Mouse (Mus musculus): ENCODE measurements around the gene Esrp2. TPM values are rescaled to one million over a fixed set of nuclear protein-coding genes. Genes with fewer than 3 reads are reported as not detected.

Gene Esrp2
- total RNA-seq, 2 experiments from 2014 or later: 0.61 to 1.5 TPM

- peak in 1 of 2 experiments; percentile 28 for DNase-seq (ENCODE audit: low spot score in 2 of 2)
Measured at GRCm38 (mm10) chr8:106149025-106149424, 12.3 kb upstream of the Esrp2 start.

DNA sequence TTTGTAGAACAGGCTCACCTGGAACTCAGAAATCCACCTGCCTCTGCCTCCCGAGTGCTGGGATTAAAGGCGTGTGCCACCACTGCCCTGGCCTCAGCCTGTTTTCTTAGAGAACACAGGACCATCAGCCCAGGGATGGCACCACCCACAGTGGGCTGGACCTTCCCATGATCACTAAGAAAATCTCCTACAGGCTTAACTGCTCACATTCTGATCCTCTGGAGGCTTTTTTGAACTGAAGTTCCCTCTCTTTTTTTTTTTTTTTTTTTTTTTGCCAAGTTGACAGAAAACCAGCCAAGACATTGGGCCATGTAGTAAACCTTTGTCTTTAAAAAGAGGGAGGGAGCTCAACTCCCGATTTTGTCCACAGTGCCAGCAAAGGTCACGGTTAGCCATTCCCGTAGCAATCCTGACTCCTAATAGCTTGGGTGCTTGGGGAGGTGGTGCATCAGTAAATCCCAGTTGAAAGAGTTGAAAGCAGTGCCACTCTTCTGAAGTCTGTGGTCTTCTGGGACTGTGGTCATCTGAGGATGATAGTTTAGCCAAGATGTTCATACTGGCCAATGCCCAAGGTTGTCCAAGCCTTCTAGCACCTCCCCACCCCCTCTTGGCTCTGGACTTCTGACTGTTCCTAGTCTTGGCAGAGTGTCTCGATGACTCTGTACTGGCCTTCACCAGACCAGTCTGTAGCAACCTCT is 11.2 kb upstream of the Esrp2 start:
- peak; percentile 45 to 52 for DNase-seq (ENCODE audit: low spot score in 2 of 2)

- DNase-seq (ENCODE audit: low spot score in 2 of 2): no peak
Measured at GRCm38 (mm10) chr8:106146014-106146413, 9.2 kb upstream of the Esrp2 start.

DNA sequence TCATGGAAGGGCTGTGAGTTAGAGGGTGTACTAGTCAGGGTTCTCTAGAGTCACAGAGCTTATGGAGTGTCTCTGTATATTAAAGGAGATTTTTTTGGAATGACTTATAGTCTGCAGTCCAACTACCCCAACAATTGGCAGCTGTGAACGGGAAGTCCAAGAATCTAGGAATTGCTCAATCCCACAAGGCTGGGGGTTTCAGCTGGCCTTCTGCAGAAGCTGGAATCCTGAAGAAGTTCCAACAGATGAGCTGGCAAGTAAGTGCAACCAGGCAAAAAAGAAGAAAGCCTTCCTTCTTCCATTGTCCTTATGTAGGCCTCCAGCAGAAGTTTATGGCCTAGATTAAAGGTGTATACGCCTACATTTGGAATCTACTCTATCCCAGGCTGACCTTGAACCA is 8.6 kb upstream of the Esrp2 start:
- DNase-seq (ENCODE audit: low spot score in 2 of 2): peak in 1 of 2 experiments; percentile 18

DNA sequence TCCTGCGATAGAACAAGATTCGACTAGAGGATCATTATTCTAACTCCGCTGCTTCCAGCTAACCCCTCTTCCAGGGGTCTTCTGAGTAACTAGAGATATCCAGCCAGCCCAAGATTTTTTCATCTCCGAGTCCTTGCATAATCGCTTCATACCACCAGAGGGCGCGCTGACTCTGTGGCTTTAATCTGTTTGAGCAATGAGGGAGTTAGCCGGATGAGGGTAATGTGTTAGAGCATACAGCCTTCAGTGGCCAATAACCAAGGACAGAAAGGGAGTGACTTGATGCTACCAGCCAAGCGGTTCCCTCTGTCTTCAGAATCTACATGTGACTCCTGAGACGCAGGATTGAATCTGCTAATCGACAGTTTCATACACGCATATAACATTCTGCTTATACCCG is 4.0 kb upstream of the Esrp2 start:
- DNase-seq (ENCODE audit: low spot score in 2 of 2): peak; percentile 84 to 87

GRCm38 (mm10) chr8:106140191-106140590 is 3.4 kb upstream of the Esrp2 start:
- no peak for DNase-seq (ENCODE audit: low spot score in 2 of 2)

- peak in 1 of 2 experiments; percentile 23 for DNase-seq (ENCODE audit: low spot score in 2 of 2)
Measured at GRCm38 (mm10) chr8:106138616-106139015, 1.8 kb upstream of the Esrp2 start.

- DNase-seq (ENCODE audit: low spot score in 2 of 2): peak; percentile 70 to 75
Measured at GRCm38 (mm10) chr8:106137906-106138477, 1.2 kb upstream of the Esrp2 start.

DNA sequence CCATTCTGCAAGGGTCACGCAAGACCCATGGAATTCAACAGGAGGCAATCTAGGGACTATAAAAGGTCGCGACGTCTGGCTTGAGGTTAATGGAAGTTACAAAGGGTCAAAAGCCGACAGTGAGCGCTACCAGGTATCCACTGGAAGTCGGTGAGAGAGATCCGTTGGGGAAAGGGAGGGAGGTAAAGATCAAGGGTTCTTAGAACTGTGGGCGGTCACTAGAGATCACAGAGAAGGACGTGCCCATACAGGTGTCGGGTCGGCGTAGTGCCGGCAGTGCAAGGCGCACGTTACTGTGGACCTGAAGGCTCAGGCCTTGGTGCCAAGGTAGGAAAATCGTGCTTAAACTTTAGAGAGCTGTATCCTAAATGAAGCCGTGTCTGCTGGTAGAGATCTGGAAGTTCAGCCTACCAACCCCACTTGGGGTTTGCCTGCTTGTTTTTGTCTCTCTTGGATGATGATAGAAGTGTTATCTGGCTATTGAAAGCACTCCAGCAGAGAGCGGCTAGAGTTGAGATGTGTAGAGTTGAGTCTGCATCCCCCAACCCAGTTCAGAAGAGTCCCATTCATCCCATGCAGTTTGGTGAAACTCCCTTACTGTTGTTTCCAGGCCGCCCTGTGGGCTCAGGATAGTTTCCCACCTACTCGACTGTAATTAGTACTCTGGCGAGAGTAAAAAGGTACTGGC is 588 bp upstream of the Esrp2 start:
- no peak for DNase-seq (ENCODE audit: low spot score in 2 of 2)

DNA sequence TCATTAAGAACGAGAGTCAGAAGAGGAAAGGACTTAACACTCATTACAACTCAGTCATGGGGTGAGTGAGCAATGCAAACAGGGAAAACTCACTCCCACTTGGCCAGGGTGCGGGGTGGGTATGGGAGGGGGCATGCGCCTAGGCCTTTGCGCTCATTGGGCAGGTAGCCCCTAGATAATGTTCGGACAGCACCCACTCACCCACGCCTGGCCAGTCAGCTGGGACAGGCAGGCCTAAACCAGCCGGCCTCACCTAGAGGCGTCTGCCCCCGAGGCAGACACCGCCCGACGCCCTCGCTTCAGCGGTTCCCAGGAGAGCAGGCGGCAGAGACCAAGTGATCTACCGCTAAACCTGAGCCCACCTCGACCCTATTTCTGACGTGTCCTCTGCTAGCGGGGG is 1.1 kb downstream of the Esrp2 start:
- no peak for DNase-seq (ENCODE audit: low spot score in 2 of 2)

GRCm38 (mm10) chr8:106134751-106135571 is 1.8 kb downstream of the Esrp2 start:
- DNase-seq (ENCODE audit: low spot score in 2 of 2): no peak

GRCm38 (mm10) chr8:106133946-106134345 is 2.8 kb downstream of the Esrp2 start:
- no peak for DNase-seq (ENCODE audit: low spot score in 2 of 2)

DNA sequence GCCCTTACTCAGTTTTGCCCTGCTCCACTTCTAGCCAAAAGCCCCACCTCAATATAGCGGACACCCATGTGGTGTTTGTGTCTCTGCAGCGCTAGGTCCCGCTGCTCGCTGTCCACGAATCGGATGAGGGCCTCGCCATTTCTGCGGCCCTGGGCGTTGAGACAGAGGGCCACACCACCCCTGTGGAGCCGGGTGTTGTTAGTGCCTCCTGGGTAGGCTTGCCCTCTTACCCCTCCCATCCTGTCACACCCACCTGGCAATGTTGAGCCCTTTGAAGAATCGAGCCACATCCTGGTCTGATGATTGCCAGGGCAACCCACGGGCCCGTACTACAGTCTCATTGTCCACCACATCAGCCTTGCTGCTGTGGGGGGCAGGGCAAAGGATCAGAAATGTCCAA is 3.2 kb downstream of the Esrp2 start:
- no peak for DNase-seq (ENCODE audit: low spot score in 2 of 2)

DNA sequence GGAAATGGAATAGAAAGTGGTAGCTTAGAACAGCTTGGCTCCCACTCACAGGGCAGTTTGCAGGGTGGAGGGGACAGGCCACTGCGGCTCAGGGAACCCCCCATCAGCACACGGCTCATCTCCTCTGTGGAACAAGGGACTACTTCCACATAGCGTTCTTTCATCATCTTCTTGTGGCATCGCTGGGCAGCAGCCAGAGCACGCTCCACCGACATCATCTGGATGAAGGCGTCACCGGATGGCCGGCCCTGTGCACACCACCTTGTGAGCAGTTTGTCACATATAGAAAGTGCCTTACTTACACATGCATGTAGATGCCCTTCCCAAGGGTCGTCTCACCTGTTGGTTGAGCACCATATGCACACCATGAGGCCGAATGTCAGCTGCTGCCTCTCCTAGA is 4.4 kb downstream of the Esrp2 start:
- DNase-seq (ENCODE audit: low spot score in 2 of 2): no peak

DNA sequence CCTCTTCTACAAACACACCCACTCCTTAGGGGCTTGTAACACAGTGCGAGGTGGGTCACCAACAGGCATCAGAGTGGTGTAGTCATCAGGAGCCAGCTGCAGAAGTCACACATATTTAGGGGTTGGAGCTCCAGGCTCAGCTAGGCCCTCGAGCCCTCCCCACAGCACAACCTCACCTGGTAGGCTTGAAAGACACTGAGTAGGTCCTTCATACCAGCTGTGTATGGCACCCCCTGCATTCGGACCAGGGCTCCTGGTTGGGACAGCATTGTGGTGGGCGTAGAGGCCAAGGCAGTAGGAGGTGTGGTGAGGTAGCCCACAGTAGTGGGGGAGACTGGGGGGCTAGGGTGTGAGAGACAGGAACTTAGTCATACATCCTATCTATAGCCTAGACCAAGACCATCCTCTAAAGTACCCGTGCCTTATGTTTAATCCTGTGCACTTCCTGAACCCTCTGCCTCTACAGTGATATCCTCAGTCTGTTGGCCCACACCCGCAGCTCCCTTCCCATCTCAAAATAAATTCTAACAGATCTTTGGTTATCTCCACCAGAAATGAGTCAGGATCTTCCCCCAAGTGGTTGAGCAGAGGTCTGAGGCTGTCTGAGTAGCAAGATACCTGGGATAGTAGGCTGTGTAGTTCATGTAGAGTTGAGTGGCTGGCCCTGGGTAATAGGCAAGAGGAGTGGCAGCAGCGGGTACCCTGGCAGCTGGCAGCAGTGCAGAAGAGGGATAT is 5.1 kb downstream of the Esrp2 start:
- no peak for DNase-seq (ENCODE audit: low spot score in 2 of 2)

- DNase-seq (ENCODE audit: low spot score in 2 of 2): no peak
Measured at GRCm38 (mm10) chr8:106131021-106131420, 5.8 kb downstream of the Esrp2 start.

DNA sequence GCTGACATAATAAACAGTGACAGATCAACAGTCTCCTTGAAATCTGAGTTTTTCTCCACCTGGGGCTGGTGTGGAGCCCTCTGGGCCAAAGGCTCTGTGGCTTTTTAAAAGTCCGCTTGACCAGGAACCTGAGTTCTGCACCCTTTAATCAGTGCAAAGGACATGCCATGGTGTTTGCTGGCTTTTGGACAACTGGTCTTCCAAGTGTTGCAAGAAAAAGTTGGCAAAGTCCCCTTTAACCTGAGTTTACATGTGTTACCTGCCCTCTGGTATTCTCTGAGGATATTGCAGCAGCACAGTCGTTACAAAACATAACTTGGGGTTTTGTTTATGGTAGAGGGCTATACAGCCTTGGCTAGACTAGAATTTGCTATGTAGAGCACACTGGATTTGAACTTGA is 6.3 kb downstream of the Esrp2 start:
- DNase-seq (ENCODE audit: low spot score in 2 of 2): no peak

DNA sequence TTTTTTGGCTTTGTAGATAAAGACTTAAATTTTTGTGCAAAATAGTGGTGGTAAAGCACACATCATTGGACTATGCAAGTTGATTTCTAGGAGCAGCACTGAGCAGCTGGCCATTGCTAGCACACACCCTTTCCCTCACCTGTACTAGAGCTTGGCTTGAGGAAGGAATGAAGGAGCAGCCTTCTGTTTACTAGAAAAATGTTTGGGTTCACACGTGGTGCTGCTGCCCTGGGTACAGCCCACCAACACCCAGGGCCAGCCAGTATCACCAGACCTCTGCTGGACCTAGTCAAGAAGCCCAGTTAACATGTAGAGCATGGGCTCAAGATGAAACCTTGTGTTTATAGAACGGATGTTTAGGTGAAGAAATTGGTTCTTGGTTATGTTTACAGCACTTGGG is 6.8 kb downstream of the Esrp2 start:
- no peak for DNase-seq (ENCODE audit: low spot score in 2 of 2)

- DNase-seq (ENCODE audit: low spot score in 2 of 2): no peak
Measured at GRCm38 (mm10) chr8:106129232-106129930, 7.4 kb downstream of the Esrp2 start.

DNA sequence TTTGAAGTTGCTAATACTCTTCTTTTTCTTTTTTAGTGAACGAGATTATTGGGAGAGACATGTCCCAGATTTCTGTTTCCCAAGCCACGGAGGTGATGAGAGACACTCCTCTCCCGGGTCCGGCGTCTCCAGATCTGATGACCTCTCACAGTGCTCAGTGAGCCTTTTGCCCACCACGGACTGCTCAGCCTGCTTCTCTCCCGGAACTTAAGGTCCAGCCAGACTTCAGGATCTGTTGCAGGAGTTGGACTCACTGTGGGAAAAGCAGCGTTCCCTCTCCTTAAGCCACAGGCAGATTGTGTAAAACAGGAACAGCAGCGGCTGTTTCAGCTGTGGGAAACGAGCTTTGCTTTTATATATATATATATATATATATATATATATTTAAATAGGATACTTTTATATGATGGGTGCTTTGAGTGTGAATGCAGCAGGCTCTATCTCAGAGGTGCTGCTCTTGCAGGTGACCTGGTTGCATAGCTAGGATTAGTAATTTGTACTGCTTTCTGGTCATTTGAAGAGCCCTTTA is 8.8 kb downstream of the Esrp2 start:
- DNase-seq (ENCODE audit: low spot score in 2 of 2): no peak
